ENCODE assay signal across 26 mouse cellular contexts in the genomic region with DNA sequence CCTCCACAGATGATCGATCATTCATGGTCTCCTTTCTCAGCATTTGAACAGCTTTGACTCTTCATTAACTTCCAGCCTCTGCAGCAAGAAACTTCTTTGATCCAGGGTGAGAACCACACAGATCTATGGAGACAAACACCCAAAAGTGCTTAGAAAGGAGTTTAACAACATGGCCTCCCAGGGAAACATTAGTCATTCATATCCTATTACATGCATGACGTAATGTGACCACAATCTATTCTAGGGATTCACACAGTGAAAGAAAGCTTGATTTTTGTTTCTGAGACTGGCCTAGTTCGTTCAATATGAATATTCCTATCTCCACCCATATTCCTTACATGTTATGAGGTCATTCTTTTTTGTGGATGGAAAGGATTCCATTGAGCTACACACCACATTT. TPM values are rescaled to one million over a fixed set of nuclear protein-coding genes. Genes with fewer than 3 reads are reported as not detected.
DNase-seq lines count a peak whose midpoint lies in the region; TF ChIP-seq lines count a peak whose summit lies in the region.
"Had no signal": no experiment of that assay in that cellular context is flagged by ENCODE, and none has a peak within 500 bp of the region (broad histone marks: within the 10 kb centered on the region; RNA-seq: fewer than 3 reads in every experiment).

No protein-coding gene starts in this region.

- H3K79me2 ChIP-seq in C2C12 (ENCODE audit: control insufficient read depth, insufficient read depth) = no peaks in the 10 kb centered on the region

- no peaks in the 10 kb centered on the region for H3K27me3 ChIP-seq in C2C12 (ENCODE audit: control insufficient read depth, insufficient read depth, insufficient read length)
- H3K27me3 ChIP-seq: embryonic facial prominence, embryonic 13.5 days; heart, embryonic 12.5 days; hindbrain, embryonic 15.5 days had no signal

- TF ChIP-seq CTCF in C2C12 (IDR thresholded peaks at IDR 0.05; ENCODE audit: control insufficient read depth, insufficient read depth, insufficient read length) = no peak

- H3K36me3 ChIP-seq in C2C12 (ENCODE audit: control insufficient read depth, insufficient read depth) = no peaks in the 10 kb centered on the region
- H3K36me3 ChIP-seq: embryonic facial prominence, embryonic 13.5 days; forebrain, embryonic 10.5 days; heart, embryonic 12.5 days; hindbrain, embryonic 10.5 days; hindbrain, embryonic 15.5 days had no signal

- peak; percentile 62 for DNase-seq in NIH3T3 (ENCODE audit: low read depth)
- DNase-seq in fibroblast of lung, adult 2 months (ENCODE audit: low read depth) = peak; percentile 16
- DNase-seq in layer of hippocampus, adult 9-11 months = no peak
- no peak for DNase-seq in gastrocnemius, postnatal 4 days (ENCODE audit: low spot score in 2 of 2)
- no peak for DNase-seq in embryo, embryonic 9.5 days (ENCODE audit: extremely low spot score)
- DNase-seq: adrenal gland, adult 2 months; adrenal gland, postnatal 25 days; B cell, adult 2 months; cerebellum, adult 11 months; cerebellum, adult 8-10 months; cerebellum, postnatal 14 days; kidney, adult 8-10 months had no signal

- no peak overlapping the region for H3ac ChIP-seq in C2C12 (ENCODE audit: control insufficient read depth, insufficient read length, low read depth)

- H3K4me3 ChIP-seq in C2C12 (ENCODE audit: insufficient read depth, poor library complexity, severe bottlenecking) = no peak overlapping the region
- H3K4me3 ChIP-seq: embryonic facial prominence, embryonic 13.5 days; forebrain, embryonic 10.5 days; heart, embryonic 12.5 days; hindbrain, embryonic 10.5 days; hindbrain, embryonic 15.5 days had no signal

- no peaks in the 10 kb centered on the region for H3K79me3 ChIP-seq in C2C12 (ENCODE audit: low read depth)

TF ChIP-seq in C2C12, 6 proteins besides CTCF, POLR2A, EP300 and RAD21:
- no peak for TF ChIP-seq MYOG (IDR thresholded peaks at IDR 0.05; ENCODE audit: control insufficient read depth, extremely low read depth, insufficient read length)
- TF ChIP-seq MYOD1 (IDR thresholded peaks at IDR 0.05; ENCODE audit: control insufficient read depth, insufficient read length, low read depth) = no peak
- TF ChIP-seq FOSL1 (IDR thresholded peaks at IDR 0.05; ENCODE audit: insufficient read depth, low read length, poor library complexity, severe bottlenecking) = peak; percentile 15
- TF ChIP-seq MAX (IDR thresholded peaks at IDR 0.05) = no peak
- no peak for TF ChIP-seq USF1 (IDR thresholded peaks at IDR 0.05; ENCODE audit: low read depth)
- TF ChIP-seq CEBPB (IDR thresholded peaks at IDR 0.05; ENCODE audit: low read depth) = peak; percentile 13

RNA-seq across cellular contexts. Expression of gene Ankrd36, which starts 3.9 kb away (rescaled TPM):
- polyA plus RNA-seq in C2C12 (2012; fragmentation: generic; extraction: Trizol) = not detected
- not detected for total RNA-seq in gastrocnemius, postnatal 4 days (2021)
- total RNA-seq: adrenal gland, adult 2 months; adrenal gland, postnatal 25 days; gastrocnemius, adult 8-10 months; heart, adult 8-10 months; heart, postnatal 25 days had no signal
- polyA plus RNA-seq: adrenal gland, adult 2 months; cortical plate, adult 2 months; embryonic facial prominence, embryonic 13.5 days; forebrain, embryonic 10.5 days; forebrain, embryonic 14.5 days; heart, embryonic 16.5 days; hindbrain, embryonic 10.5 days; hindbrain, embryonic 15.5 days; inflammation-experienced regulatory T-cells, adult 6 months; intestine, postnatal 0 days had no signal

RNA-seq across cellular contexts. Expression of gene Ccdc117, which starts 23.6 kb away (rescaled TPM):
- 7.7 TPM for polyA plus RNA-seq in C2C12 (2012; fragmentation: generic; extraction: Trizol)
- 10 to 100 TPM; 15.7 to 16.0 TPM for total RNA-seq in gastrocnemius, postnatal 4 days (2021)

RNA-seq across cellular contexts. Expression of gene Xbp1, which starts 45.1 kb away (rescaled TPM):
- polyA plus RNA-seq in C2C12 (2012; fragmentation: generic; extraction: Trizol) = 62.4 TPM
- total RNA-seq in gastrocnemius, postnatal 4 days (2021) = 10 to 100 TPM; 80.7 to 86.6 TPM

Comparison
In these comparisons a context has a peak if more than half of its experiments do, and no peak if none do; other contexts are left out.
1. DNase-seq: peak in NIH3T3 (single experiment) and fibroblast of lung, adult 2 months (single experiment); none in layer of hippocampus, adult 9-11 months (single experiment), gastrocnemius, postnatal 4 days (0 of 2) and embryo, embryonic 9.5 days (single experiment).